Mouse (Mus musculus) frontal cortex, adult (tissue): Measurements from ENCODE around the gene Rftn1.
A peak's percentile ranks its signal among the peaks of the same experiment; 100 is the strongest.
"Not testable (repeated sequence)": the region's sequence is repeated elsewhere in the genome, so short reads cannot be mapped to it uniquely, and the experiment has no call there.

Source experiments
- ATAC-seq: cut with Nextera tagmentation; 2 replicates; pipeline ENCODE4 v1.9.2; 2017; ENCODE audit warnings: mild to moderate bottlenecking, moderate library complexity, mixed read lengths; ENCODE audit not compliant: low TSS enrichment

Gene Rftn1

GRCm38 (mm10) chr17:50190131-50191015, at the start of gene Rftn1:
Gene Rftn1 (minus strand): TSS chr17:50190674.
- ATAC-seq = 0 out of 2 replicates have a peak, but pooled peaks have one; percentile 14

DNA sequence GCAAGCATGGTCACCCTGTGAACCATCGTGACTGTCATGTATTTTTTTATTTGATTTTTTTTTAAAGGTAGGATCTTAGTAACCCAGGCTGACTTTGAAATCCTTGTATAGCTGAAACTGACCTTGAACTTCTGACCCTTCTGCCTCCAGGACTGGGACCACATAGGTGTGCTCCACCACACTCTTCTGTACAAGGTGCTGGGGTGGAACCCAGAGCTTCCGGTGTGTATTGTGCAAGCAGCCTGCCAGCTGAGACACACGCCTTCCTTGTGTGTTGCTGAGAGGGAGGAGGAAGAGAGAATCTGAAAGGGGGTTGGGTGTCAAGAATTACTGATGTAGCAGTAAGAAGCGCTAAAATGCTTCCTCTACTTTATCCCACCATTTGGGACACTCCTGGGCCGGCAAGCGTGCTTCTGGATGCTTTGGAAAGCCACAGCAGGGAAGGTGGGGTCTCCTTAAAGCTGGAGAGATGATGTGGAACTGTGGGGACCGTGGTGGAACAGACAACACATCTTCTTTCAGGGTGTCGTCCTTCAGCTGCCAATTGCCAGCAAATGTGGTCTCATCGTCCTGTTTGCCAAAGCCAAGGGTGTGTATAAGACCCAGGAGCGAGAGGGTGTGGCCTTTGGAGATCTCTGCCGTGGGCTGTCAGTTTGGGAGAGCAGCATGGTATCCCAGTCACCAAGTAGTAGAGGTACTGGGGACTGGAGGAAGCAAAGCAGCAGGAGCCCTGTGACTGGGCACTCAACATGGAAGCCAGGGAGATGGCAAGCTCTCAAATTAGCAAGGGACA, 47.5 kb upstream of the Rftn1 start:
- no peak for ATAC-seq

DNA sequence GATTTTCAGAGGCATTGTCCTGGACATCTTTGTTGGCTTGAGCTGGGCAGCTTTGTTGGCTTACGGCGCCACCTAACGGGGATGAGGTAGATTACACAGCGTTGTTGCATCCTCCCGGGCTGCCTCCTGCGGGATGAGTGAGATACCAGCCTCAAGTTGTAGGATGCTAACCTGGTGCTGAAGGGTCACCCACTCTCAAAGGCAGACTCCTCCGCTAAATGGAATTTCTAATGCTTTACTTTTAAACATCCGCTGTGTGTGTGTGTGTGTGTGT, 46.9 kb upstream of the Rftn1 start:
- ATAC-seq = peak; percentile 85

GRCm38 (mm10) chr17:50236702-50237435, 46.4 kb upstream of the Rftn1 start:
- ATAC-seq = peak; percentile 23; the same call in 1 of the 2 replicates

- ATAC-seq = no peak
These were observed 45.6 kb upstream of the Rftn1 start for GRCm38 (mm10) chr17:50235943-50236701.

GRCm38 (mm10) chr17:50233956-50234355, 43.5 kb upstream of the Rftn1 start:
- ATAC-seq = no peak

GRCm38 (mm10) chr17:50232821-50233220, 42.3 kb upstream of the Rftn1 start:
- no peak for ATAC-seq

GRCm38 (mm10) chr17:50231206-50231605, 40.7 kb upstream of the Rftn1 start:
- no peak for ATAC-seq

GRCm38 (mm10) chr17:50229534-50229933, 39.1 kb upstream of the Rftn1 start:
- ATAC-seq = no peak

DNA sequence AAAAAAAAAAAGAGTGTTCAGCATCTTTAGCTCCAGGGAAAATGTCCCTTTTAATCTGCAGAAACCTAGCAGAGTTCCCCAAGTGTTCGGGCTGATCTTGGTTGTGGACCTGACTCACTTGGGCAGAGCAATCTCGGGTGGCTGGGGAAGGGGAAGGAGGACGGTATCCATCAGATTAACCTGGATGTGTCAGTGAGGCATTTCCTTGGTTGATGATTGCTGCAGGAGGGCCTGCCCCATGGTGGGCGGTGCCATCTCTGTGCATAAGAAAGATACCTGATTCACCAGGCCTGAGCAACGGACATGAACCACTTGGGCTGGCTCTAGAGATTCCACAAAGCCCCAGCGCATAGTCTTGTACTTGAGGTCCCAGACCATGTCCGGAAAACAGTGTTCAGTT, 36.9 kb upstream of the Rftn1 start:
- no peak for ATAC-seq

- no peak for ATAC-seq
These were observed 34.2 kb upstream of the Rftn1 start for GRCm38 (mm10) chr17:50224718-50225117.

DNA sequence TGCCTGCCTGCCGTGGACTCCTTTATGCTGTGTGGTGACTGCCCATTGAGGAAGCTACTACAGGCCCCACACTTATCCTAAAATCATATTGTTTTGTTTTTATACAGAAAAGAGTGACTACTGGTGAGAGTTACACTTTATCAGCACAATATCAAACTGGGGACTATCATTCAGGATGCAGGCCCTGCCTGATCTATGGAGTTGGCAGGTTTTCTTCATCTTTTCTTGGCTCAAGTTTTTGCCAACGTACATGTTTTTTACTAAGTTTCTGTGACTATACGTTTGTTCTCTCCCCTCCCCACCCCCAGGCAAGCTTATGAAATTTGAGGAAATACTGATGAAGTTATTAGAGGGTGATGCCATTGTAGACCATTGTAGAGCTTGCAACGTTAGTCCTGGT, 27.5 kb upstream of the Rftn1 start:
- no peak for ATAC-seq

DNA sequence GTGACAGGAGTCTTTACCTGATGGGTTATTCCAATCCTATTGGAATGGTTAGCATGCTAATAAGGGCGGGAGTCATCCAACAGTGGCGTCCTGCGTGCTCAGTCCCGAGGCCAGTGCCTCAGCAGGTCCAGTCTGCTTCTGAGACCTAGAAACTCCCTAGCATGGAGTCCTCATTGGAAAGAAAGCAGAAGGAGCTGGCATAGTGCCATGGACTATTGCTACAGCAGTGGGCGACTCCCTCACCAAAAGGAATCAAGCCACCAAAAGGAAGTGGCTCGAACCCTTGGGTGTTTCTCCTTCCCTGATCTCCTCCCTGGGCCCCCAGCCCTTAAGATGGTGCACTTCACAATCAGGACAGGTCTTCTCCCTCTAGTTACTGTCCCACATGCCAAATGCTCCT, 24.6 kb upstream of the Rftn1 start:
- no peak for ATAC-seq

- ATAC-seq = no peak
These were observed 22.6 kb upstream of the Rftn1 start for GRCm38 (mm10) chr17:50213117-50213516.

GRCm38 (mm10) chr17:50211816-50212215, 21.3 kb upstream of the Rftn1 start:
- ATAC-seq = no peak

GRCm38 (mm10) chr17:50209831-50210230, 19.4 kb upstream of the Rftn1 start:
- no peak for ATAC-seq

DNA sequence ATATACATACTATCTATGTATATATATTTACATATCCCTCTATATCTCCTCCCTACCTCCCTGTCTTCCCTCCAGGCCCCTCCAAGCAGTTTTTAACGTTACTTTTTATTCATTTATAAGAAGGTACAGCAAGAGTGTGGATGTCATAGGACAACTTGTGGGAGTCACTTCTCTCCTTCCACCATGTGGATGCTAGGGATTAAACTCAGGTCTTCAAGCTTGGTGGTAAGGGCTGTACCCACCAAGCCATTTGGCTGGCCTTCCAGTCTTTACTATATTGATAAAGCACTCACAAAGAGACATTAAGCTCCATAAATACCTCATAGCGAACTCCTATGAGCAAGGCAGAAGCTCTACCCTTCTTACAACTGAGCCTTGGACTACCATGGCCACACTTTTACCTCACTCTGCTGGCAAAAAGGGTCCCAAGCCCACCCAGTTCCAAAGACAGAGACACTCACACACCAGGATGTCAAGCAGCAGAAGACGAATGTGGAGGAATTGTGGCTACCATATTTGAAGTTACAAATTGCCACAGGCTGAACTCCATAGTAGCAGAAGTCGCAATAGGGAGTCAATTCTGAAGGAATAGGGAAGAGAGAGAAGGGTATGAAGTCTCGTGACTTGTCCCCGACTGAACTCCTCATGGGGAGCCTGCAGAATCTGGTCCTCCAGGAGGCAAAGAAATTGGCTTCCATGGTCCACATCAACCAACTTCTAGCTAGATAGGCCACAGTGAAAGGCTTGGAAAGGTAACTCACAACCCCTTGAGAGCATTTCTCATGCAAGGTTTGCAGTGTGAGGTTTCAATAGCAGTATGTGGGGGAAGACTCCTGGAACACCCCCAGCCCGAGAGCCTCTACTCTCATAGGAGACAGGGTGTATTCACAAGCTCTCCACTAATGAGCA, 17.9 kb upstream of the Rftn1 start:
- ATAC-seq = no peak

- ATAC-seq = not testable (repeated sequence)
These were observed 15.8 kb upstream of the Rftn1 start for GRCm38 (mm10) chr17:50206262-50206661.

DNA sequence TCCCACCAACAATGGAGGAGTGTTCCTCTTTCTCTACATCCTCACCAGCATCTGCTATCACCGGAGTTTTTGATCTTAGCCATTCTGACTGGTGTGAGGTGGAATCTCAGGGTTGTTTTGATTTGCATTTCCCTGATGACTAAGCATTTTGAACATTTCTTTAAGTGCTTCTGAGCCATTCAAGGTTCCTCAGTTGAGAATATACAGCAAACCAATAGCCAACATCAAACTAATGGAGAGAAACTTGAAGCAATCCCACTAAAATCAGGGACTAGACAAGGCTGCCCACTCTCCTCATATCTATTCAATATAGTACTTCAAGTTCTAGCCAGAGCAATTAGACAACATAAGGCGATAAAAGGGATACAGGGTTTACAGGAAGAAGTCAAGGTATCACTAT, 15.4 kb upstream of the Rftn1 start:
- not testable (repeated sequence) for ATAC-seq

DNA sequence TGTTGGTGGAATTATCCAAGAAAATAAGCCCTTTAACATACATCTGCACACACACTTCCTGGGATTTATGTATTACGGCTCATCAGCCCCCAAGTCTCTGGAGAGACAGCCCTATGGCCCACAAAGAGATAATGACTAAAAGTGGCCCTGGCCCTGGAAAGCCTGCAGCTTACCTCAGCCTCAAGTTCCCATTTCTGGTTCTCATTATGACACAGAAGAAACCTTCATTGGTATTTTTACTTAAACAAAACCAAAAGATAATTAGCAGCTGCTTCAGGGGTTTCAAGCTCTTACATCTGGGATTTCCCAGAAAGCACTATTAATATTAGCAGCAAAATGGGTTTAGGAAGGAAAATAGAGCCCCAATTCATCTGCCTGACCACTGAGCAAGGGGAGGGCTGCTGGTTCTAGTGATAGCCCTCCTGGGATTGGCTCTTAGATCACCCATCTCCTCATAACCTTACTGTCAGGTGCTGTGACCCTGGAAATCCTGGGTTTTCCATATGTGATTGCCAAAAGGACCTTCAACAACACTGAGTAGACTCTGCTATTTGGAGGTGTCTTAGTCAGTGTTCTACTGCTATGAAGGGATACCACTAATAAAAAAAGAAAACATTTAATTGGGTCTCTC, 14.8 kb upstream of the Rftn1 start:
- ATAC-seq = no peak
